Mouse (Mus musculus) liver, embryonic 16.5 days (tissue): Measurements from ENCODE around the gene Tmem121b. TPM values are rescaled to one million over a fixed set of nuclear protein-coding genes. Genes with fewer than 3 reads are reported as not detected.
A peak's percentile ranks its signal among the peaks of the same experiment; 100 is the strongest.

ENCODE experiments used
- ATAC-seq: fragments of 200-750 bp; cut with Nextera tagmentation; 2 replicates; pipeline ENCODE4 v1.8.0; 2017; ENCODE audit warnings: low read depth, mild to moderate bottlenecking, moderate number of reproducible peaks, moderate library complexity
- H3K27ac ChIP-seq: fragments of 300-500 bp; sonication (generic); 2 replicates; pipeline ENCODE4 v1.5.1; 2014; ENCODE audit warnings: mild to moderate bottlenecking, low read length
- H3K27me3 ChIP-seq: fragments of 300-500 bp; sonication (generic); 2 replicates; pipeline ENCODE4 v1.6.1; 2014; ENCODE audit warnings: low read depth, low read length, mixed read lengths; ENCODE audit not compliant: control insufficient read depth, insufficient read depth
- H3K36me3 ChIP-seq: fragments of 300-500 bp; sonication (generic); 2 replicates; pipeline ENCODE4 v1.6.1; 2014; ENCODE audit warnings: mild to moderate bottlenecking; ENCODE audit not compliant: control insufficient read depth, insufficient read depth
- H3K4me1 ChIP-seq: fragments of 300-500 bp; sonication (generic); 2 replicates; pipeline ENCODE4 v1.6.1; 2014; ENCODE audit warnings: low read depth, low read length, mixed read lengths; ENCODE audit not compliant: control insufficient read depth
- H3K4me2 ChIP-seq: fragments of 300-500 bp; sonication (generic); 2 replicates; pipeline ENCODE4 v1.6.1; 2014; ENCODE audit warnings: low read depth, low read length, mixed read lengths
- H3K4me3 ChIP-seq: fragments of 300-500 bp; sonication (generic); 2 replicates; pipeline ENCODE4 v1.5.1; 2014; ENCODE audit warnings: low read depth, mild to moderate bottlenecking, low read length
- H3K9ac ChIP-seq: fragments of 300-500 bp; sonication (generic); 2 replicates; pipeline ENCODE4 v1.6.1; 2014; ENCODE audit warnings: low read depth, low read length
- H3K9me3 ChIP-seq: fragments of 300-500 bp; sonication (generic); replicated peaks from 2 replicates; pipeline ENCODE4 v1.6.1; 2016; ENCODE audit warnings: low read length; ENCODE audit not compliant: control insufficient read depth
- WGBS: fragments of 180-500 bp; shearing (Covaris S2); extraction: QIAGEN DNeasy Blood & Tissue Kit; methylation state at CpG from one replicate; pipeline ENCODE4 v1.1.7; 2014; ENCODE audit not compliant: insufficient replicate concordance; 5-methylcytosine and 5-hydroxymethylcytosine counted together
- polyA plus RNA-seq: library from polyadenylated mRNA; unstranded; fragments of >200 nt; fragmentation: Nextera tagmentation; extraction: Ambion mirVana; gene quantifications from 2 replicates; pipeline ENCODE4 v1.2.1, GENCODE M21; 2015

The Tmem121b gene
- polyA plus RNA-seq, 1 experiment from 2014 or later: not detected

DNA sequence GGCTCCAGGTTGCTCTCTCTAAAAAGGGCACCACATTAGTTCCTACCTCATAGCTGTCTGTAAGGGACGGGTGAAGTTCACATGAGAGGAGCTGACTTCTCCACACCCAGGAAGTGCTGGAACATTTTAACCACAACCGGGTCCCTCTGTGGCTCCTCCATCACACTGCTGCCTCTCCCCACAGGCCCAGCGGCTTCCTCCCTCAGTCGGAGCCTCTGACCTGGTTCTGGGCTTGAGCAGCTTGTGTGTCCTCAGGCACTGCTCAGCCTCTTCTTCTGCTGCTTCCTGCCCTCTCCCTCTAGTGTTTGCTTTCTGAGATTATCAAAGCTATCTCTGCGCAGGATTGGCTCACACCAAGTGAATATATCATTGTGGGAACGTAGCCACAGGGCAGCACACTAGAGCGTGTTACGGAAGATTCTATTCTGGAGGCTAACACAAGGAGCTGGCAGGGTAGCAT lies 7.5 kb downstream of the Tmem121b start:
- no peak overlapping the region for H3K27ac ChIP-seq

DNA sequence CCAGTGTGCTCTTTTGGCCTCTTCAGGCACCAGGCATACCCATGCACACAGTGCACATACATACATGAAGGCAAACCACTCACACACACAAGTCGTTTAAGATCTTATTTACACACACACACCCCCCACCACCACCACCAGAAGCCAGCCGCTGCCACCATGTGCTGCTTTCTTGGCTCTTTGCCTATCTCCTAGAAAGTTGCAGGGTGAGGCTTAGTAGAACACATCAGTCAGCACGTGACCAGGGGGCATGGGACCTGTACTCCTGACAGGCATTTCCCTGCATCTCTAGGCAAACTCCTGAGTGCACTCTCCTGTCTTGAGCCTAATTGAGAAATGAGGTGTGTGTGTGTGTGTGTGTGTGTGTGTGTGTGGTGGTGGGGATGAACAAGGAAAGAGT lies 8.6 kb downstream of the Tmem121b start:
- 21% methylated on average over 3 of the region's 3 CpGs for WGBS
- H3K27me3 ChIP-seq: peaks cover under 1% of the 10 kb centered on the region
- peak; percentile 56 for ATAC-seq

More for the DNA sequence above, 7.5 kb downstream of the Tmem121b start:
- Histone ChIP-seq H3K36me3 (peaks cover 10% of the 10 kb centered on the region), H3K9ac (no peak overlapping the region), H3K27me3 (peaks cover 6% of the 10 kb centered on the region), H3K4me1 (peaks cover 27% of the 10 kb centered on the region), H3K4me3 (no peak overlapping the region), H3K4me2 (no peak overlapping the region), H3K9me3 (no peaks in the 10 kb centered on the region)
- WGBS: 28% methylated on average over 8 of the region's 8 CpGs
- 0 out of 2 replicates have a peak, but pooled peaks have one; percentile 16 for ATAC-seq

DNA sequence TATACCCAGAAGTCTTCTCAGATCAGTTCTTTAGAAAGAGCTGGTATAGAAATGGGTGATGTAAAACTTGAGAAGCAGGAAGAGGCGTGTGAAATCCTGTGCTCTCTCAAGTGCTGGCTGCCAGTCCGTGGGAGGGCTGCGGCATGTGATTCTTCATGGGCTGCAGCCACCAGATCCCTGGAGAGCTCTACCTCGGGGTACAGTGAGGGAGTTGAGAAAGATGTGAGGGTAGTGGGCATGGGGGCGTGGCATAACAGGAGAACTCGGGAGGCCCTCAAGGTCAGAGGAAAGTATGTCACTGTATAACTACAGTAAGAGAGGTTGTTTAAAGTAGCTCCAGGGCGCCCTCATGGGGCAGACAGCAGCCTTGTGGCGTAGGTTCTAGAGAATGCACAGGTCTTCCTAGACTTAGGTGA lies 10.4 kb downstream of the Tmem121b start:
- Histone ChIP-seq H3K4me1 (peaks cover 27% of the 10 kb centered on the region), H3K36me3 (peaks cover 17% of the 10 kb centered on the region), H3K4me3 (no peak overlapping the region), H3K4me2 (no peak overlapping the region), H3K9ac (no peak overlapping the region), H3K27me3 (no peaks in the 10 kb centered on the region), H3K9me3 (no peaks in the 10 kb centered on the region), H3K27ac (no peak overlapping the region)
- 32% methylated on average over 8 of the region's 8 CpGs for WGBS
- ATAC-seq: no peak

More for the DNA sequence above, 8.6 kb downstream of the Tmem121b start:
- H3K9me3 ChIP-seq: no peaks in the 10 kb centered on the region
- peaks cover 27% of the 10 kb centered on the region for H3K4me1 ChIP-seq
- H3K9ac ChIP-seq: no peak overlapping the region
- H3K4me3 ChIP-seq: no peak overlapping the region
- H3K36me3 ChIP-seq: peaks cover 17% of the 10 kb centered on the region
- H3K27ac ChIP-seq: no peak overlapping the region
- no peak overlapping the region for H3K4me2 ChIP-seq

DNA sequence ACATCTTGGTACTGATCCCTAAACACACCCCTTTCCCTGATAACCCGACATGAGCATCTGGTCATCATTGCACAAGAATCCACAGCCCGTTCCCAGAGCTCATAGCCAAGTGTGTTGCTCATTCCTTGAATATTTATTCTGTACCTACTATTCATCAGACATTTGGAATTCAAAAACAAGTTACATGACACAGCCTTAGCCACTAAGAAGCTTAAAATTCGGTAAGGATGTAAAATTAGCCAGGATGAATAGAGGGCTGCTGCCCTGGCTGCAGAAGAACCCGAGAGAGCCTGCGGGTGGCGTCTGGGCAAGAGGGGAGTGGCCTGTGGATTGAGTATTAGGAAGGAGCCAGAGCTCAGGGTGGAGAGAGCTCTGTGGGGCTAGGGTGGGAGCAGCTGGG lies 10.9 kb downstream of the Tmem121b start:
- Histone ChIP-seq H3K9me3 (no peaks in the 10 kb centered on the region), H3K4me2 (no peak overlapping the region), H3K4me3 (no peak overlapping the region), H3K27me3 (no peaks in the 10 kb centered on the region), H3K9ac (no peak overlapping the region), H3K27ac (no peak overlapping the region), H3K36me3 (peaks cover 17% of the 10 kb centered on the region), H3K4me1 (peaks cover 27% of the 10 kb centered on the region)
- 44% methylated on average over 6 of the region's 6 CpGs for WGBS
- no peak for ATAC-seq

DNA sequence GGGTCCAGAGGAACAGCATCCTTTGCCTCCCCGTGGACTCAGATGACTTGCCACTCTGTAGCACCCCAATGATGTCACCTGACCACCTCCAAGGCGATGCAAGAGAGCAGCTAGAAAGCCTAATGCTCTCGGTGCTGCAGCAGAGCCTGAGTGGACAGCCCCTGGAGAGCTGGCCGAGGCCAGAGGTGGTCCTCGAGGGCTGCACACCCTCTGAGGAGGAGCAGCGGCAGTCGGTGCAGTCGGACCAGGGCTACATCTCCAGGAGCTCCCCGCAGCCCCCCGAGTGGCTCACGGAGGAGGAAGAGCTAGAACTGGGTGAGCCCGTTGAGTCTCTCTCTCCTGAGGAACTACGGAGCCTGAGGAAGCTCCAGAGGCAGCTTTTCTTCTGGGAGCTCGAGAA lies 11.6 kb downstream of the Tmem121b start:
- ATAC-seq: no peak
- H3K4me3 ChIP-seq: no peak overlapping the region
- H3K36me3 ChIP-seq: peaks cover 17% of the 10 kb centered on the region
- H3K4me2 ChIP-seq: no peak overlapping the region
- no peaks in the 10 kb centered on the region for H3K27me3 ChIP-seq
- H3K4me1 ChIP-seq: peaks cover 27% of the 10 kb centered on the region
- H3K9me3 ChIP-seq: no peaks in the 10 kb centered on the region
- H3K27ac ChIP-seq: no peak overlapping the region
- no peak overlapping the region for H3K9ac ChIP-seq
- 87% methylated on average over 14 of the region's 14 CpGs for WGBS

DNA sequence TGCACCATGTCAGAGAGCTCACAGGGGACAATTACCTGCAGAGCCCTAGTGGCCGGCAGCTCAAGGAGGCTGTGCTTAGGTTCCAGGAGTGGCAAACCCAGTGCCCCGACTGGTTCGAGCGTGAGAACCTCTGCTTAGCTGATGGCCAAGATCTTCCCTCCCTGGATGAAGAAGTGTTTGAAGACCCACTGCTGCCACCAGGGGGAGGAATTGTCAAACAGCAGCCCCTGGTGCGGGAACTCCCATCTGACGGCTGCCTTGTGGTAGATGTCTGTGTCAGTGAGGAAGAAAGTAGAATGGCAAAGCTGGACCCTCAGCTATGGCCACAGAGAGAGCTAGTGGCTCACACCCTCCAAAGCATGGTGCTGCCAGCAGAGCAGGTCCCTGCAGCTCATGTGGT lies 12.1 kb downstream of the Tmem121b start:
- 73% methylated on average over 6 of the region's 6 CpGs for WGBS
- Histone ChIP-seq H3K36me3 (peaks cover 20% of the 10 kb centered on the region), H3K9me3 (no peaks in the 10 kb centered on the region), H3K4me1 (peaks cover 27% of the 10 kb centered on the region), H3K9ac (no peak overlapping the region), H3K4me3 (no peak overlapping the region), H3K27me3 (no peaks in the 10 kb centered on the region), H3K27ac (no peak overlapping the region), H3K4me2 (no peak overlapping the region)
- ATAC-seq: no peak

DNA sequence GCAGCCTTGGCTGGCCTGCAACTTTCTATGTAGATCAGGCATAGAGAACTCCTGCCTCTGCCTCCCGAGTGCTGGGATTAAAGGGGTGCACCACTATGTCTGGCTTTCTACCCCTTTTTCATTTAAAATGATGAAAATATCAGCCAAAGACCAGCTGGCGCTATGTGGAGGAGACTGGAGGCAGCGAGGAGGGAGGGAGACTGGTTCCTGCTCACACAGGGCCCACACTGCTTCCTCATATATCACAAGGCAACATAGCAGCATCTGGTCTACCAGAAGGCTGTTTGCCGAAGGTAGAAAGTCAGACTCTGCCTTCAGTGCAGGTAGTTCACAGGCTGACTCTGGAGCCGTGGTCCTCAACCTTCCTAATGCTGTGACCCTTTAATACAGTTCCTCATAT lies 13.2 kb downstream of the Tmem121b start:
- Histone ChIP-seq H3K9me3 (no peaks in the 10 kb centered on the region), H3K36me3 (peaks cover 21% of the 10 kb centered on the region), H3K27ac (no peak overlapping the region), H3K4me3 (no peak overlapping the region), H3K9ac (no peak overlapping the region), H3K27me3 (no peaks in the 10 kb centered on the region), H3K4me2 (no peak overlapping the region), H3K4me1 (peaks cover 19% of the 10 kb centered on the region)
- WGBS: 78% methylated on average over 5 of the region's 5 CpGs
- no peak for ATAC-seq

DNA sequence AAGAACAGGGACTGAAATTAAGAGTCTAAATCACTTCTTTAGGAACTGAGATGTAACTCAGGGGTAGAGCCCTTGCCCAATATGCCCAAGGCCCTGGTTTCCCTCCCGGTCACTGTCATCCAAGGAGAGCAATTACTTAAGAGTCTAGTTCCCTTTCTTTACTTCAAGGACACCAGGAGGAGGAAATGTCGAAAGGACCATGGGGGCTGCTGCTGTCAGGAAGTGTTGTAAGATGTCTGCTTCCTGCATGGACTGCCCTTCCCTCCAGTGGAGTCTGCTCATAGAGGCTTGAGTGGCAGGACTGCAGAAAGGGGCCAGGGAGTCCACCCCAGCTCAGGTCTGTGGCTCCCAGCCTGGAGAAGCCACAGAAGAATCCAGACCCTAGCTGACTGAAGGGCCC lies 14.3 kb downstream of the Tmem121b start:
- H3K36me3 ChIP-seq: peaks cover 22% of the 10 kb centered on the region
- no peaks in the 10 kb centered on the region for H3K9me3 ChIP-seq
- ATAC-seq: no peak
- H3K4me3 ChIP-seq: no peak overlapping the region
- peaks cover 13% of the 10 kb centered on the region for H3K4me1 ChIP-seq
- no peaks in the 10 kb centered on the region for H3K27me3 ChIP-seq
- 31% methylated on average over 2 of the region's 2 CpGs for WGBS
- H3K27ac ChIP-seq: no peak overlapping the region
- H3K4me2 ChIP-seq: no peak overlapping the region
- no peak overlapping the region for H3K9ac ChIP-seq

DNA sequence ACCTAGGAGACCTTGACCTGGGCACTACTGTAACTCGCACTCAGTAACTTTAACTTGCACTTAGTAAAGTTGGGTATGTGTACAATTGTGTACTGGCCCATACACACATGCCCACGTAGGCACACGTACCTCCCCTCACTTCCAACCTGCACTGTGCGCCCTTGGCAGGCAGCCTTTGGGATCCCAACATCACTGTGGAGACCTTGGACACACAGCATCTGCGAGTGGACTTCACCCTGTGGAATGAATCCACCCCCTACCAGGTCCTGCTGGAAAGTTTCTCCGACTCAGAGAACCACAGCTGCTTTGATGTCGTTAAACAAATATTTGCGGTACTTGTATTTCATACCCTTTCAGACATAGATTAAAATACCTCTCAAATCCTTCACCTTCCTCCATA lies 18.3 kb downstream of the Tmem121b start:
- Histone ChIP-seq H3K4me1 (peaks cover 27% of the 10 kb centered on the region), H3K9me3 (no peaks in the 10 kb centered on the region), H3K4me3 (no peak overlapping the region), H3K27ac (peak overlapping the region; percentile 45; the same call in 1 of the 2 replicates), H3K4me2 (no peak overlapping the region), H3K36me3 (peaks cover 5% of the 10 kb centered on the region), H3K27me3 (no peaks in the 10 kb centered on the region), H3K9ac (no peak overlapping the region)
- WGBS: 70% methylated on average over 8 of the region's 8 CpGs
- peak; percentile 83 for ATAC-seq
